Mouse (Mus musculus) layer of hippocampus, adult 18-20 months (tissue): ENCODE measurements around the gene Pigv. TPM values are rescaled to one million over a fixed set of nuclear protein-coding genes. Genes with fewer than 3 reads are reported as not detected.

ENCODE experiments used
- DNase-seq, 2 experiments: peaks; one replicate each; pipeline ENCODE4 v3.0.0; 2022; ENCODE audit warnings: low spot score in 2 of 2
- long read RNA-seq: library from polyadenylated mRNA; stranded (forward); transcript quantifications from one replicate; pipeline ENCODE4 v2.0.0, GENCODE M21; 2021
- total RNA-seq, 2 experiments: library from RNA; stranded (reverse); gene quantifications; 2 replicates each; pipeline ENCODE4 v1.2.3; 2021

Gene Pigv
- total RNA-seq = 10 to 100 TPM in 1 of 2 experiments, 1 to 10 TPM in 1; 9.4 to 12.3 TPM
- long read RNA-seq, transcript Pigv-201 (4 exons, 3,979 nt) = major isoform, 5 of 10 reads
- long read RNA-seq, partial matches to known transcripts = 1 of 10 reads
- long read RNA-seq, other reads (novel, unspliced or antisense) = 1 of 10 reads

DNA sequence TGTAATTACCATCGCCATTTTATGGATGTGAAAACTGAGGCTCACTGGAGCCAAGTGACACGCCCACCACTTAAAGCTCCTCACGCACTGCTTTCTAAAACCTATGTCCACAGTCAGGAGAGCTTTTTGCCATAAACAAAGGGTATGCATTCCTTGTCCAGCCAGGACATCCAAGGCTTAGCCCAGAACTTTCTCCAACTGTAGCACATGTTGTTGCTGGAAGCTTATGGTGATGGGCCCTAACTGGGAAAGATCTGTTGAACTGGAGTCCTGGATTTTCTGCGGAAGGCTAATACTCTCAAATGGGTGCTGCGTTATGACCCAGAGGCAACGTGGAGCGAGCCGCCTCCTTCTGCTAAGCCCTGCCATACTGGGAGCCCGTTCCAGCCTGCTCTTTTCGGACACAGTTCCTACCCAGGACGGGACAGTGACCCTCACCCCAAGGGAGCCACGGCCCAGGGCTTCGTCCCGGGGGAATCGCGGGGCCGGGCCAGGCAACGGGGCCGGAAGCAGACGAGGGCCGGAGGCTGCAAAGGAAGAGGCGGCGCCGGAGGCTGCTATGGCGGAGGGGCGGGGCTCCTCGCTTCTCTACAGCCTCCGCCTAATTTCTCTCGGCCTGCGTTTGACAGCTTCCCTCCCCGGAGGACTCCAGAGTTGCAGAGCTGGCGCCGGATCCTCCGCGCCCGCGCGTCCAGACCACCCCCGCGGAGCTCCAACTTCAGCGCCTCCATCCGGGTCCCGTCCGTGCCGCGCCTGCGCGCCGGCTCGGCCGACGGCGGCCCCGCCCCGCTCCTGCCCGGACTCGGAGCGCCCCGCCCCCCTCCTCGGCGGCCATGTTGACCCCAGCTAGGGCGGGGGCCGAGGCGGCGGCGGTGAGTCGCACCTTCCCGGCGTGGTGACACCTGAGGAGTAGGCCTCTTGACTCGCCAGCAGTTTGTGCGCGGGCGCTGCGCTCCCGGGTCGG is at the start of gene Pigv:
Gene Pigv, minus strand, starts transcription at position 767 of the 964 bp plus-strand sequence.
- DNase-seq = peak; percentile 91 to 94

DNA sequence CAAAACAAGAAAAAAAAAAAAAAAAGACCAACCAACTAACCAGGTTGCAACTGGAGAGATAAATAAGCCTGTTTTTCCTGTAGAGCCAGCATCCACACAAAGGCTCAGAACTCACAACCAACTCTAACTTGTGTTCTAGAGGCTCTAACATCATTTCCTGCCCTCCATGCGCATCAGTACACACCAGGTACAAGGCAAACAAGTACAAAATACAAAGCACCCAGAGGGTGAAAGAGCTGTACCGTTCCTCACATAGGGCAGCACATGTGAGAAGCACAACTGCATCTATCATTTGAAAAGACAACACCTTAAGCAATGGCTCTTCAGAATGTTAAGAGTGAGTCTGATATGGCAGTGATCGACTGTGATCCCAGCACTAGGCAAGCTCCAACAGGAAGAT is 47.3 kb upstream of the Pigv start:
- no peak for DNase-seq

DNA sequence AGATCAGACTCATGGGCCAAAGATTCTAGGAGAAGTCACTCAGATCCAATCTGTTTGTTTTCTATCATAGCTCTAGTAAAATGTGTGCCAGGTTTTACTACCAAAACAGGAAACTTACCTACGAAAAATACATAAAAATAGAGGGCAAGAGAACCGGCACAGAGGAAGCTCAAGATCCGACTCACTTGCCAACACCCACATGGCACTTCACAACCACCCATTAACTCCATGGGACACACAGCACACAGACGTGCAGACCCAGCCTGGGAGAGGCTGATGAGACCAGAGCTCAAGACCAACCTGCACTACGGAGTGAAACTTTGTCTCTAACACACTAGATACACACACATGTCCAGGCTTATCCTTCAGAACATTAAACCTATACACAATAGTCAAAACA is 40.3 kb upstream of the Pigv start:
- no peak for DNase-seq

DNA sequence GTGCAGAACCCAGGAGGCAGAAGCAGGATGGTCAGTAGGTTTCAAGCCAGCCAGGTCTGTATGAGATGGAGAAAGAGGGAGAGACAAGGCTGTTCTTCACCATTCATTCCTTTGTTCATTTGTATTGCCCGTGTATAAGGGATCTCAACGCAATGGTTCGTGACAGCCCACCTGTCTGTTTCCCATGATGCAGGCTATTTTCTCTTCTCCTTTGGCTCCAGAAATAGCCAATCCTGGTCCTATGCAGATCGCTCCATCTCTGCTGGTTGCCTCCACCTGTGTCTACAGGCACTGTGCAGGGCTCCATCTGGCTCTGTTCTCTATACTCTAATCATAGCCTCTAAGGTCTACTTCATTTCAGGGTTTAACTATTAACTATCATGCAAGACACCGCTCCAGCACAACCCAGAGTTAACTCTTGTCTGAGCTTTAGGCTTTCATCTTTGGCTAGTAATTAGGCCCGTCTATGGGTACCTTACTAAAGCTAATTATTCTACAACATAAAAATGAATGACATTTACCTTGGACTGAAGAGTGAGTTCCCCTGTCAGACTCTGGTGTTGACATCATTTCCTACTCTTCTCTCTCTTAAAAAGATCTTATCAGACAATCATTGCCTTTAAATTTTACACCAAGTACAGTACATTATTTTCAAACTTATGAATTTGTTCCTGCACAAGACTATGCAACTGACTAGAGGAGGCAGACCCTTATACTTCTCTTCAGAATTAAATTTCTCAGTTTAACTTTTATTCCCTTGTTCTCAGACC is 39.0 kb upstream of the Pigv start:
- DNase-seq = no peak

DNA sequence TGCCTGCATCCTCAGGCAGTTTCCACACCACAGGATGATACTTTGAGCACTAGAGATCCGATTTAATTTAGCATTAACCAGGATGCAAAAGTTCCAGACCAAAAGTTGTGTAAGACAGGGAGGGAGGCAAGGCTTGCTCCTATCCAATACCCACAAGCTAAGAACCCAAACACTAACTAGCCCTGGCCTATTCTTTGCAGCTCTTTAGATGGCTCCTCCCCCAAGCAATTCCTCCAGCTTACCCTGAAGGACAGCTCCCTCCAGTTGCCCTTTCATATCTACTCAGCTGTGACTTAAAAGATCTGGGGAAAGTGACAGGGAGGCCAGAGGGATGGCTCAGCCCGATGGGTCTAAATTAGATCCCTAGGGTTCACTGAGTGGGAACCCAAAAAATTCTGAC is 36.9 kb upstream of the Pigv start:
- DNase-seq = no peak

DNA sequence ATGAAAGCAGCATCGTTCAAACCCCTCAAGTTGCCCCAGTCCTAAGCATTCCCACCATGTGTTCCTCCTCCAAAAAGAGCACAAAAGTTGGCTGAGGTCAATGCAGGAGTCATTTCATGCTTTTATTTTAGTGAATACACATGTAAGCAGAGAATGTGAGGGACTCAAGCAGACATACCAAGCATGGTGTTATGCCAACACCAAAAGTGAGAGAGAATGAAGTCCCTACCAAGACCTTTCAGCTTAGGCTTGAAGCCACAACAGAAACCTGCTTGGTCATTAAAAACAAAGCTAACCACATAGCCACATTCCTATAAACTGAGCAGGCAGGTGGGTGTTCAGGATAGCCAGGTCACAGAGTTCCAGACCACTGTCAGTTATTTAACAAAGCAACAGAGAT is 35.0 kb upstream of the Pigv start:
- no peak for DNase-seq

DNA sequence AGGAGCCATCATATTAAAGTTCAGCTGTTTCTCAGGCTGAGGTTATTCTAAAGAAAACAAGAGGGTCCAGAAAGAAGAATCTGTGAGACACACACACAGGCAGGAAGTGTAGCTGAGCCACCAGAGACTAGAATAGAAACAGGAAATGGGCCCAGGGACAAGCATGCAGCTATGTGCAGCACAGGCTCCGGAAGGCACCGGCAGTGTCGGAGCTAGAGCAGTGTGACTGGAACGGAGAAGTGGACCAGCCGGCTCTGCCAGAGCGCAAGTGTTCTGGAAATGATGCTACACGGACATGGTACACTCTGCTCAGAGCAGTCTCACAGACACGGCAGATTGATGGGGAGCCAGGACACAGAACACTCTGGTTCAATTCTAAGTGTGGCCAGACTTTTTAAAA is 34.5 kb upstream of the Pigv start:
- DNase-seq = peak; percentile 34 to 68

DNA sequence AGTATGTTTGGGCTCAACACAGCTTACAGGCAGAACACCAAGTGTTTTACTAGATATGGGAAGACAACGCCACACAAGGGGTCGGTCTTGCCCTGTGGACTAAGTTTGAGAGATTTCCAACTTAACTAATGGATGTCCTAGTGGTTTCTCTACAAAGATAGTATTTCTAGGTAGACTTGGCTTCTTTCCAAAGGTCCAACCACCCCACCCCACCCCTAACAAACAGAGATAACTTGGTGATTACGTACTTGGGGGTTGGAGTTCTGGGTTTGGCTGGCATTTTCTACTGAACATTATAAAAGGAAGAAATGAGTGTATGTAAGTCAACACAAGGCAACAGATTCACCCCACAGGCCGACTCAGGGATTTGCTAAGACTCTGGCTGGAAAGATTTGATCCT is 32.6 kb upstream of the Pigv start:
- DNase-seq = no peak

DNA sequence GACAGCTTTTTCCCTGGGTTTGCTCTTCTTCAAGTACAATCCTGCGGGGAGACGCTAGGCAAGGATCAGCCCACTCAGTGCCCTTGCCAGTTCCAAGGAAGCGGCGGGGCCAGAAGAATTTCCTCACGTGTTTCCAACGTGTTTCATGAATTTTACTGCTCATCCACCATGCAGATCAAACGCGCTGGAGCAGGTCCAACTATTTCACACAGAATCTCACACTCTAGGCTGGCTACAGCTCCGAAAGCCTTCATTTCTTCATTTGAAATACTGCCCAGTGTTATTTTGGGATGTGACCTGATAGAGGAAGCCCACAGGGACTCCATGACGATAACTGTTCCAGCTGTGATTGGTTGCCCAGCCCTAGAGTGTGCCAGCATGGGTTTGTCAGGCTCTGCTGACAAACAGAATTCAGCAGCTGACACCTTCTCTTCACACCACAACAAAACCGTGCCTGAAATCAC is 28.5 kb upstream of the Pigv start:
- DNase-seq = peak in 1 of 2 experiments; percentile 62

DNA sequence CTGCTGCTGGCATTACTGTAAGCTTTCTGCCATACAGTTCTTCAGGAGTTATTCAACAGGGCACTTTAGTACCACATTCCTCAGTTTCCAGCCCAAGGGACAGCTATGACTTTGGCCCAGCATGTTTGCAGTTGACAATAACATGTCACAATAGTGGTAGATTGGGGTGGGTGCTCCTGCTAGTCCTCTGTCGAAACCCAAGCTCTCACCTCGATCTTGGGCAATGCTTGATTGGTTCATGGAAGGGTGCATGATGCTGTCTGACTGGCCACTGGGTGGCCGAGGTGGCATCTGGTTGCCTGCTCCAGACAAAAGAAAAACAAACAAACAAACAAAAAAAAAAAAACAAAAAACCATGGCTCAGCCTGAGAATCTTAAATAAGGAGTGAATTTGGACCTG is 22.9 kb upstream of the Pigv start:
- DNase-seq = no peak

DNA sequence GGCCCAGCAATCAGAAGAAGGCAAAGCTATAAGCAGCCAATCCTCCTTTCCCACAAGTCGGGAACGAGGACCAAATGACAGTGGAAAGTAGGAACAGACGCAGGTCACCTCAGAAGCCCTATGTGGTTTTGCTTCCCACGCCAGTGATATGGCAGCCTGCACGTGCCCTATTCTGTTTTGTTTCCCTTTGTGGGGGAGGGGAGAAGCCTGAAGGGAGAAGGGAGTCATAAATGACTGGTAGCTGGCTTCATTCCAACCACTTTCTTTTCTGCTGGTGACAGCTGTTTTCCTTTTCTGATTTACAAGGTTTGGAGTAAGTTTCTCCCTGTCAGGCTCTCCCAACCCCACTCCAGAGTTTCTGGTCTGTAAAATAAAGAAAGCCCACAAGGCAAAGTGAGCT is 17.8 kb upstream of the Pigv start:
- peak in 1 of 2 experiments; percentile 34 for DNase-seq

DNA sequence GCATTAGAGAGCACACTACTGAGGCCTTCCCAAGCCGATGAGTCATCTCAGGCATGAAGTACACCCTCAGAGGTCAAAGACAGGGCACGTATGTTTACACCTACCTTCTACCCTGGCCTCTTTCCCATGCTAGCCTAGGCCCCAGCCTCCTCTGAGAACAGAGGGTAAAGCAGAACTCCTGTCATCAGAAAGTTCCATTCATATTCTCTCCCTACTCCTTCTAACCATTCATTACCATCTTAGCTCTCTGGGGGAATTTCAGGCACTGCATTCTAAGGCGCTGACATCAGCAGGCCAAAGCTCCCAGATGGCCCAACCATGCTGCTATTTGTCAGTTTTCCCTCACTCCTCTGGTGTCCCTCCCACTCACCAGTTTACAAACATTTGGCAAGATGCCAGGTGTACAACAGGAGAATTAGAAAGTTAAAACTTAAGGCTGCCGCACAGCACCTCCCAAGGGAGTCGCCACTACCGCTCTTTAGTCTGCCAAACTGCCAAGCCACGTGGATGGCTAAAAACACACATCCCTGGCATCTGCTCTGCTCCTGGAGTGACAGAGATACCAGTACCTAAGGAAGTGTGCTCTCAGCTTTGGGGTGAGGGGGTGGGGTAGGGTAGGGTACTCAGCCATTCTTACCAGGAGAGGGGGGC is 16.1 kb upstream of the Pigv start:
- peak; percentile 35 to 52 for DNase-seq

DNA sequence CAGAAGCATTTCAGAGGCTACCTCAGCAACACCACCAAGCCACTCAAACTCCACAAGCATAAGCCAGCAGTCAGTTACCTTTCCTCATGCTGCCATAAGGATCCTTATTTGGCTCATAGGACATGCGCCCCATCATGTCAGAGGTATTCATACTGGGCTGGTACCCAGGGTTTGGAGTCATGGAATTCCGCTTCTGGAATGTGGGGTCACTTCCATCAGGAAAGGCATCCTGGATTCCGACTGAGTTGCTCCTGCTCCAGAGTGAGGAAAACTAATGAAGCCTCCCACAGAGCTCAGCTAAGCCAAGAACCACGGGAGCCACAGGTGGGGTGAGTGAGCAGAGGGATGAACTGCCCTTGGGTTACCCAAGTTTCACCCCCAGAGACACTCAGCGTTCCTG is 14.7 kb upstream of the Pigv start:
- DNase-seq = no peak

DNA sequence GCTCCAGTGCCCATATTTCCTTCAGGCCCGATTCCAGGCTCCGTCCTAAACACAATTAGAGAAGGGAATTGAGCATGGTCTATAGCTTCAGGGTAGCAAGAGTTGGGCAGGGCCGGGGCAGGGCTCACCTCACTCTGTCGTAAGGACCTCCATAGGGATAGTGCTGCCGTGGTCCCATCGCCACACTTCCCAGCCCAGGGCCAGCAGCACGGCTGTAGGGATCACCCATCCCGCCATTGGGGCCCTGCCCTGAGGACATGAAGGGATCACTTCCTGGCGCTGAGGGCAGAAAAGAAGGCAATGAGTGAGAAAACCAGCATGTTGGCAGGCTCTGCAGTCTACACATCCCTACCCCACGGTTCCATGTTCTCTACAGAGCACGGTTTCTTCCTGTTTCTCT is 14.1 kb upstream of the Pigv start:
- no peak for DNase-seq

DNA sequence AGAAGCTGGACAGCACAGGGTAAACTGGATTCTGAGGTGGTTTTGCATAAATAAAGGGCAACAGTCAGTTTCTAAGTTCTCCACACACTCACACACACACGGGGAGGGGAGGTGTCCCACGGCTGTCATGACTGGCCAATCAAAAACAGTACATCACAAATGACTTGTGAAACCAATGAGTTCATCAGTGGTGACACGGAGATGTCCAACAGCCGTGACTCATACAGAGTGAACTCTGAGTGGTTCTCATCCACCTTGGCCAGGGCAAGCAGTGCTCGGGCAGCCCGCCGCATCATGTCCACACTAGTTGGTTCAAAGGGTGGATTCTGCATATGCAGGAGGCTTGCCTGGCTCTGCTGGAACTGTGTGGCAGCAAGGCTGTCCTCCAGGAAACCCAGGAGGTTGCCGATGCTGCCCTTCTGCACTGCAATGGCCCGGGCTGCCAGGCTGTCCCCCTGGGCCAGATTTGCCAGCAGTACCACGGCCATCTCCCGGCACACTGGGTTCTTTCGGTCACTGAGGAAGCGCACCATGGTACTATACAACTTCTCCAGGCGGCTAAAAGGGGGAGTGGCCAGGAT is 7.8 kb upstream of the Pigv start:
- no peak for DNase-seq

DNA sequence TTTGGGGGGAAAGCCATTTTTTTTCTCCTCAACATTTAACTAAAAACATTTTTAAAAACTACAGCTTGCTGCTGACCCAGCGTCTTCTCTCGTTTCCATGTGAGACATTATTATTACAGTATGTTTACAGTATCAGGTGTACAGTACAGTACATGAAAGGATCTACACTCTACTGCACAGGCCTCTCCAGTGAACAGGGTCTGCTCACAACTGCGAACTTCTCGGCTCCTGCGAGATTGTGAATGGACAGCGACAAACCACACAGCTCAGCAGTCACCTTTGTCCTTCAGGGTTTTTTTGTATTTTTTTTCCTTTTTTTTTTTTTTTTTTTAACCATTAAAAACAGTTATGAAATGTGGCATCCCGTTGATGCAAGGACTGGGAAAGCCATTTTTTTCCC is 7.2 kb upstream of the Pigv start:
- no peak for DNase-seq

DNA sequence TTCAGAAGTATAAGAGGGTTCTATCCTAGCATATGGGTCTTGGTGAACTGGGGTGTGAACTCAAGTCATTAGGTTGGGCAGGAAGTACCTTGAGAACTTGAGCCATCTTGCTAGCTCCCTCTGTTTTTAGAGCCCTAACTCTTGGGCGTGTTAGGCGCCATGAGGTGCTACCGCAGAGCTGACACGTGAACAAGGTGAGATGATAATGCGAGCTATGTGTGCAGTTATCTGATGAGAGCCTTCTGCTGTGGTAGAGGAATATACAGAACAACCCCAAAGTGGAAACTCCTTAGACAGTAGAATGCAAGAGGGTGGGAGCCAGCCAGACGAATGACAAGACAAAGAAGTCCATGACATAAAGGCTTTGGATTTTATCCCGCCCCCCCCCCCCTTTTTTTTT is 4.8 kb upstream of the Pigv start:
- DNase-seq = no peak

DNA sequence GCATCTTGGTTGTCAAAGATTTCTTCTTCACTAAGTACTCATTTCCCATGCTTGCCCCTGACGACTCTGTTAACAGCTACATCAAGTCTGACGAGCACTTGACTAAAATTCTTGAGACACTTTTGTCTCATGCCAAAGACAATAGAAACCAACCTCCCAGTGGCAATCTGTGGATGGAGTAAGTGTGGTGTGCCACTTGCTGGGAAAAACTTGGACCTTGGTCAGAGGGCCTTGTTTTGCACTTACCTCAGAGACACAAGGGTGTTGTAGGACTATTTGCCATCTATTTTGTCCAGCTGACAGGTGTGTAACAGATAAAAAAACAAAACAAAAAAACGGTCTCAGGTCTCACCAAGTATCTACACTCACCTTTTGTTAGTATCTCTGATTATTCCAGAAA is 3.7 kb upstream of the Pigv start:
- DNase-seq = no peak

DNA sequence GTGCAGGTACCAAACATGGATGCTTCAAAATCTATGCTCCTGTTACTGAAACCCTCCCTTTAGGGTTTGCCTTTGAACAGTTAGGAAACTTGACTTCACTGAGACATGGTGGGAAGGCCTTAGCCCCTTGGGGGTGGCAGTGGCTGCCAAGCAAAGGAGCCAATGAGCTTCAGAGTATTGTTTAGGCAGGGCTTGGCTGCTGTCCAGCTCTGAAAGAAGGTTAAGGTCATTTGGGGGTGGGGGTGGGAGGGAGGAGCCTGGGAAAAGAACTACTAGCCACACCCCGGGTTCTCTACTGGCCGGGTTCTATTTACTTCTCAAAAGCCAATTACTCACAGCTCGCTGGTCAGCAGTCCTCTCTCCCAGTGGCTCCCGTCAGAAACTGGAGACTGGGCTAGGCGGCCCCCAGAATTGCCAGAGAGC is 3.2 kb upstream of the Pigv start:
- peak in 1 of 2 experiments; percentile 37 for DNase-seq

DNA sequence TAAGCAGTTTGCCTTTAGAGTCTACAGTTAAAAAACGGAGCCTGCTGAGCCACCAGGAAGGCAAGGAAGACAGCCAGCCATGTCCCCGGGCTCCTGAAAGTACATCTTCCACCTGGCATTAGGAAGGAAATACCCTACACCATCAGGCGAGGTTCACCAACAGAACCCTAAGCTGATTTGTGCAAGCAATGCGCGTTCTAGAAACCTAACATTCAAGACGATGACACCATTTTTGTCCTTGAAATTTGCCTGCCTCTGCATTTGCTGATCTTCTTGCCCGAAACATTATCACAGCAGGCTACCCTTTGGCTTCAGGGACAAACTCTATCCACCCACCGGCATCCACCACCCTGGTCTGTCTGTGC is 1.9 kb upstream of the Pigv start:
- DNase-seq = no peak

DNA sequence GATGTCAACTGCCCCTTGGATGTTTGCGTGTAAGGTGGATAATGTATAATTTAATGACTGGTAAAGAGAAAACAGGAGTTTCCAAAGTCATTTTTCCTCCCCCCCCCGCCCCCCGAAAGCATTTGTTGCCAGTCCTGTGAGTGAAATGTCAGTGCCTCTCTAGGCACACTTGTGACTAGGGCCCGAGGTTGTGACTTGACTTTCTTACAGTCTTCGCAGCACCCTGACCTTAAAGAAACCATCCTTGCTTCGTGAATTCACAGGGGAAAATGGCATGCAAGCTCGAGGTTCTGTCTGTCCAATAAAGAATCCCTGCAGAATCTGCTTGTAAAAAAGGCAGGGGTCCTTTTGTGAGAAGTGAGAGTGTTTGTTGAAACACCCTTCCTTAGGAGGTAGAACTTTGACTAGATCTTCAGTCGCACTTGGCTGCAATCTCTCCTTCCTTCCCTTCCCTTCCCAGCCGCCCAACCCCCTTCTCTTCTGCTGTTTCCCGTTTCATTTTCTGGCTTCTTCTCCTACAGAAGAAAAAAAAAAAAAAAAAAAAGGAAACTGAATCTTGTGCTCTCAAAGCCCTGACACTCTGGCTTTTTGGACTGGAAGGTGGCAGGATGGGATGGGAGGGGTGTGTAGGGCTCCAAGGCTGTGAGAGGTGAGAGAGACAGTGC is 1.4 kb upstream of the Pigv start:
- DNase-seq = no peak
